Mouse (Mus musculus) right cerebral cortex, postnatal 14 days (tissue): ENCODE results near the gene Gm20683.
"Not testable (repeated sequence)": the region's sequence is repeated elsewhere in the genome, so short reads cannot be mapped to it uniquely, and the experiment has no call there.

Experiments
- DNase-seq: peaks from one replicate; pipeline ENCODE4 v3.0.0; 2022

Gm20683 gene

GRCm38 (mm10) chr17:25825984-25826570 is 15.5 kb downstream of the Gm20683 start:
- no peak for DNase-seq

- DNase-seq: no peak
Measured at GRCm38 (mm10) chr17:25825311-25825710, 16.3 kb downstream of the Gm20683 start.

- DNase-seq: no peak
Measured at GRCm38 (mm10) chr17:25824362-25825142, 17.0 kb downstream of the Gm20683 start.

DNA sequence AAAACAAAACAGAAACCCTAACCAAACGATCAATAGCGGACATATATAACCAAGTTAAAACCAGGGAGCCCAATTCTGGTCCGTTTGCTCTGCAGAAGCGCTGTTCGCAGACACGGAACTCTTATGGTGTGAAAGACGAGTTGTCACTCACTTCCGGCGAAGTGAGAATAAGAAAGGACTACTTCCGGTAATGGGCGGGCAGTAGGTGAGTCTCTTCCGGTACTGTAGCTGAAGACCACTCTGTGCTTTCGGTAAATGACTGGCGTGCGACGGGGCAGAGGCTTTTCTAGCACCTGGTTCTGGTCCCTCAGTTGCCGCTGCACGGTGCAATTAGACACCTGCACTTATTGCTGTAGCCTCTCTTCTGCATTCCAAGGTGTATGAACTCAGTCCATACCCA is 18.1 kb downstream of the Gm20683 start, which contains the start of gene Wdr24:
Wdr24 (plus strand) TSS at position 176 of the 400 bp plus-strand sequence.
- DNase-seq: peak; percentile 59

DNA sequence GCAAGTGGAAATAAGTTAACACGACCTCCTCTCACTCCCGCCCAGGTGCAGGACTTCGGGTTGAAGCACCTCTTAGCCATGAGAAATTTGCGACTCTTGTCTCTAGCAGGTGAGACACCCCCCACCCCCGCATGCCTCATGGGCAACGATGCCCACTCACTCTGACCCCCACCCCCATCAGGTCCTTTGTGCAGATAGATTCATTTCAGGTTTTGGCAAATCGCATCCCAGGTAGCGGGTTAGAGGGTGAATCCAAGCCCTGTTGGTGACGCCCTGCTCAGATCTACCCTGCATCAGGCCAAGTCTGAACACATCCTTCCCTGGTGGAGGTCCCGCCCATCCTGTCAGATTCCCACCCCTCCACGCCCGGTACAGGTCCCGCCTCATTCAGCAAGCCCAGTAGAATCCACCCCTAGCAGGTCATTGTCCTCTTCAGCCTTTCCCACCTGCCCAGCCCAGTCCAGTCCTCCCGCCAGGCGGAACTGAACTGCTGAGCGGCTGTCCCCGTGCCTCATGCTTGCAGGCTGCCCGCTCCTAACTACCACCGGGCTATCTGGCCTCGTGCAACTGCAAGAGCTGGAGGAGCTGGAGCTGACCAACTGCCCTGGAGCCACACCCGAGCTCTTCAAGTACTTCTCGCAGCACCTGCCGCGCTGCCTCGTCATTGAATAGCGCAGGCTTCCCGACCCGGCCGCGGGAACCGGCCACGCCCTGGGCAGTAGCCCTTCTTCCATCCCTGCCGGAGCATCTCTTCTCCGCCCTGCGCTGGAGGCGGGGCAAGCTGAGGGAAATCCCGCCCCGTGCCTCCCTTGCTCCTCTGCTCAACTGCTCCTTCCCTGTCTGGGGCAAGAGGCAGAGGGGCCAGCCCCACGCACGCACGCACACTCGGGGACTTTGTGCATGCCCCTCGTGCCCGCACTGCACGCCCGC is 22.4 kb downstream of the Gm20683 start:
- no peak for DNase-seq

DNA sequence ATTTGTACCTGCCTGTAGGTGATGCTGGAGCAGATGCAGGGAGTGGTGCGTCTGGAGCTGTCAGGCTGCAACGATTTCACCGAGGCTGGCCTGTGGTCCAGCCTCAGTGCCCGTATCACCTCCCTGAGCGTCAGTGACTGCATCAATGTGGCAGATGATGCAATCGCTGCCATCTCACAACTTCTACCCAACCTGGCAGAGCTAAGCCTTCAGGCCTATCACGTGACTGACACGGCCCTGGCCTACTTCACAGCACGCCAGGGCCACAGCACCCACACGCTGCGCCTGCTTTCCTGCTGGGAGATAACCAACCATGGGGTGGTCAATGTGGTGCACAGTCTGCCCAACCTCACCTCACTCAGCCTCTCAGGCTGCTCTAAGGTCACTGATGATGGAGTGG is 23.9 kb downstream of the Gm20683 start:
- DNase-seq: no peak

GRCm38 (mm10) chr17:25813471-25813870 is 28.1 kb downstream of the Gm20683 start:
- DNase-seq: peak; percentile 79

DNA sequence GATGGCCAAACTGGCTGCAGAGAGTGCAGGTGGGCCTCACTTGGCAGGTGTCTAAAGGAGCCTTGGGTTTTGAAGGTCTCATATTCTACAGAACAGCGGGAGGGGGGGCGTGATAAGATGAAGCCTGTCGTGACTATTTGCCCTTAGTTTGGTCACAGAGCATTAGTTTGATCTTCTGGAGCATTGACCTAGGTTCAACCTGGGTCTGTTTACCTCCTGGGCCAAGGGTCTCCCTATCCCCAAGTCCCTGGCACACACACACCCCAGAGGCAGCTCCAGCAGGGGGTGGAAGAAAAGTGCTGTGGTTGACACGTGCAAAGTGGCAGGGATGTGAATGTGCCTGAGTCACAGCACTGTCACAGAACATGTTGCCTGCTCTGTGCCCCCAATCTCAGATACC is 30.7 kb downstream of the Gm20683 start:
- no peak for DNase-seq

DNA sequence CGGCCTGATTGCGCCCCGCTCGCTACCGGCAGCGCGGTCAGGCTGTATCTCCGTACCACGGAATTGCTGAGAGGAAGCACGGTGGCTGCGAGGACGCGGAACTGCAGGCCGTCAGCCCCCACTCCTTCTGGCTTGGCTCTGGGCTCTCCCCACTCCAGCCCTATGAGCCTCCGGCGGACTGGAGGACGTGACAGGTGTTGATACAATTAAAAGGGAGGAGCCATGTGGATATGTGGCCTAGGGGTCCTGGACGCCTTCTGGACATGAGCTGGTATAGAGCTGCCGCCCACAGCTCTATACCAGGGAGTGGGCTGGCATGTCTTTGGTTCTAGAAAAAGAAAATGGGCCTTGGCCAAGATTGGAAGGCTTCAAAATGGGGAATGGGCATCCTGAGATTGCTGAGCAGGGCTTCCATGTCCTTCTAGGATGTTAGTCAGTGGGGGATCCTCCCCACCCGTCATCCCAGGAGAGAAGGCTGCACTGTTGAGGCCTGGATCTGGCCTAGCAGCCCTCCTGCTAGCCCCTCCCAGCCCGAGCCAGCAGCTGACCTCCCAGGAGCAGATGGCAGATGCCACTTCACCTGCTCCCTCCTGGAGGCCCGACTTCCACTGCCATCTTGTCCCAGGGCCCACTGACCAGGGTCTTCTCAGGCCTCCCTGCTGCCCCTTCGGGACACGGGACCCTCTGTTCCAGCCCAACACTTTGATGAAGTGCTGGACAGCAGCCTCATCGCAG is 31.8 kb downstream of the Gm20683 start:
- DNase-seq: peak; percentile 53

GRCm38 (mm10) chr17:25808789-25809605 is 32.6 kb downstream of the Gm20683 start, which contains the start of gene Fbxl16:
Fbxl16 (plus strand) TSS chr17:25809085.
- peak; percentile 87 for DNase-seq

DNA sequence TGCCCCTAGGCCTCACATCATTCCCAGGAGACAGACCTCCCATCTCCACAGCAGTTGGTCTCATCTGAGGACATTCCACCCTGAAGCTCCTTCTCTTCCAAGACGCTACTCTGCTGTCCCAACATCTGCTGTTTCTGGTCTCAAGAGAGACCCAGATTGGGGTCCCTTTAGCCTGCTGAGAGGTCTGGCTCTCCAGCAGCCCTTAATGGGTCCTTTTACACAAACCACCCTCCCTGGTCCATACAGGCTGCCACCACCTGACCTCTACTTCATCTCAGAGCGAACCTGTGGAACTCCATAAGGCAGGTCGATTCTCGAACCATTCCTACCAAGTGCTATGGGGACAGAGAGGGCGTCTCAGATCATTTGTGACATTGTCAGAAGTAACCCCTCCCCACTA is 33.5 kb downstream of the Gm20683 start:
- DNase-seq: no peak

- not testable (repeated sequence) for DNase-seq
Measured at GRCm38 (mm10) chr17:25807452-25807851, 34.1 kb downstream of the Gm20683 start.

GRCm38 (mm10) chr17:25806507-25806906 is 35.1 kb downstream of the Gm20683 start:
- DNase-seq: no peak

- DNase-seq: peak; percentile 83
Measured at GRCm38 (mm10) chr17:25802825-25803517, 38.6 kb downstream of the Gm20683 start.

GRCm38 (mm10) chr17:25801029-25801428 is 40.5 kb downstream of the Gm20683 start:
- no peak for DNase-seq

DNA sequence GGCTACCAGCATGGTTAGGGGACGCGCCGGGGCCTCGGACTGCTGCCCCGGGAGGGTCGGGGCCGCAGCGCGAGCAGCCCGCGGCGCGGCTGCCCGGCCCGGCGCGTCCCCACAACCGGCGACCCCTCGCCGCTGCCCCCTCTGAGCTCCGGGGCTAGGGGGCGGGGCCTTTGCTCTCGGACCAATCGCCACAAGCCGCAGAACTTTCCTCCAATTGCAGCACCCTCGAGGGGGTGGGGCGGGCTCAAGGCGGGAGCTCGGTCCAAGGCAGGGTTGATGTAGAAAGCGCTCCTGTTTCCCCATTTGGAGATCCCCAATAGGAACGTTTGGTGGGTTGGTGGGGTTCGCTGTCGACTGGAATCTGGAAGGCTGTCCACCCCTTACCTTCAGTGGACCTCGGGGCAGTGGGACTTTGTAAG is 44.6 kb downstream of the Gm20683 start, which contains the start of gene Metrn:
Metrn (minus strand) TSS at position 186 of the 419 bp plus-strand sequence.
- peak; percentile 75 for DNase-seq

GRCm38 (mm10) chr17:25796211-25796771 is 45.3 kb downstream of the Gm20683 start:
- DNase-seq: no peak

DNA sequence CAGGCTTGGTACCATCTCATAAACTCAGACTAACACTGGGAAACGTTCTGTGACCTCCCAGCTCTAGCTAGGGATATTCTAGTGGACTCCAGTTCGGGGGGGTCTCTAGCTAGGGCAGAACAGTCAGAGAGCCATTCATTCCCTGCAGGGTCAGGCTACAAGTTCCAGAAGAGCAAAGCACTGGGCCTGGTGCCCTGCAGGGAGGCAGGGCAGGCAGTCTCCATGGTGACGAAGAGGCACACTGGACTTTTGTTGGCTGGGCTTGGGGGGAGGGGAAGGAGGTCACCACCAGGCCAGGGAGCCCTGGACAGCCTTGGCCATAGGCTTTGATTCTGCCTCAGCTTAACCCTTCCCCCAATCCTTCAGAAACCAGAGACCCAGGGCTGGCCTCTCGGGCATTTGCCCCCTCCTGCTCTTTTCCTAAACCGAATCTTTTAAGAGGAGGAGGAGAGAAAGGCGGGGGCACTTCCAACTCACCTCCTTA is 45.9 kb downstream of the Gm20683 start, which contains the start of gene AC134908.4:
AC134908.4 (minus strand) TSS at position 51 of the 484 bp plus-strand sequence.
- peak; percentile 42 for DNase-seq

DNA sequence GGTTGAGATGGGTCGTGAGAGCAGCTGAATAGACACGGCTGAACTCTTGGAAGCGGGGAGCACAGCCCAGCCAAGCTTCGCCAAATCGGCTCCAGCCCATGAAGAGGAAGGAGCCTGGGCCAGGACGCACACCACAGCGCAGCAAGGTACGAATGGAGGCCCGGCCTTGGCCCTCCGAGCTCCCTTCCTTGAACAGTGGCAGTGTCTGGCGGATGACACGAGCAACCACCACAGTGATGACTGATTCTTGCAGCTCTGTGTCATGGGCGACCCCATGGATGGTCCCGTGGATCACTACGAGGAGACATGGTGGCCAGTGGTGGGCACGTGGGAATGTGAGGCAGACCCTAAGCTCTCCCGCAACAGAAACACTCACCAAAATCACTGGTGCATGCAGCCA is 46.6 kb downstream of the Gm20683 start:
- DNase-seq: no peak

DNA sequence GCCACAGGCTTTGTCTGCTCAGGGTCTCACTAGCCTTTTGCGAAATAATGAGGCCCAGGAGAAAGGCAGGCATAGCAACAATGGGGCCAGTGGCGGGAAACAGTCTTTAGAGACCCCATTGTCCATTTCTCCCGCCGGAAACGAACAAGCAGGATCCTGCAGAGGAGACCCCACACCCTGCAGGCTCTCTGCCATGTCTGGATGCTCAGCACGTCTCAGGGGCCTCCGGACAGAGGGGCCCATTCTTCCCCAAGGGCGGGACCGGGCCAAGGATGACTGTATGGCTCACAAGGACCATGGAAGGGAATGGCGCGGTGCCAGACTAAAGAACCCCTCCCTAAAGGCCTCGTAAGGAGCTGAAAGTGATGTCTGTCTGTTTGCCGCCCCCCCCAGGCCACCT is 47.4 kb downstream of the Gm20683 start:
- DNase-seq: no peak
